18 mouse cellular contexts compared by ENCODE assay signal in genomic region chr11:43933480-43933879, GRCm38 (mm10). TPM values are rescaled to one million over a fixed set of nuclear protein-coding genes. Genes with fewer than 3 reads are reported as not detected.
DNase-seq lines count a peak whose midpoint lies in the region; ATAC-seq and TF ChIP-seq lines count a peak whose summit lies in the region.
"Had no signal": no experiment of that assay in that cellular context is flagged by ENCODE, and none has a peak within 500 bp of the region (broad histone marks: within the 10 kb centered on the region; RNA-seq: fewer than 3 reads in every experiment).

No protein-coding gene starts in this region.

- H3K9ac ChIP-seq in stomach, postnatal 0 days (ENCODE audit: low read length) = no peak overlapping the region
- H3K9ac ChIP-seq: forebrain, postnatal 0 days; limb, embryonic 12.5 days; liver, embryonic 15.5 days had no signal

- H3K27ac ChIP-seq in heart, embryonic 10.5 days = no peak overlapping the region
- no peak overlapping the region for H3K27ac ChIP-seq in stomach, postnatal 0 days (replicated peaks)
- H3K27ac ChIP-seq: limb, embryonic 12.5 days; liver, embryonic 15.5 days; macrophage had no signal

- H3K4me1 ChIP-seq in heart, embryonic 10.5 days = peaks cover 7% of the 10 kb centered on the region
- no peaks in the 10 kb centered on the region for H3K4me1 ChIP-seq in stomach, postnatal 0 days (replicated peaks; ENCODE audit: control insufficient read depth, insufficient read depth)
- H3K4me1 ChIP-seq: limb, embryonic 12.5 days; liver, embryonic 15.5 days had no signal

- H3K9me3 ChIP-seq in heart, embryonic 10.5 days = no peaks in the 10 kb centered on the region
- H3K9me3 ChIP-seq in stomach, postnatal 0 days (ENCODE audit: control insufficient read depth, low read length) = no peaks in the 10 kb centered on the region
- H3K9me3 ChIP-seq: limb, embryonic 12.5 days; liver, embryonic 15.5 days had no signal

- DNase-seq in adrenal gland, adult (ENCODE audit: inconsistent age in 2 of 2, low spot score in 1 of 2) = peak; percentile 77 to 84
- DNase-seq in adrenal gland, postnatal 4 days (ENCODE audit: low spot score in 2 of 2) = no peak
- DNase-seq in heart, embryonic 10.5 days (ENCODE audit: low spot score) = peak; percentile 69
- no peak for DNase-seq in heart, postnatal 25 days (ENCODE audit: low spot score)
- DNase-seq in urinary bladder, postnatal 25 days (ENCODE audit: low spot score) = peak; percentile 17
- DNase-seq in urinary bladder, adult 18-20 months (ENCODE audit: low spot score in 2 of 2) = no peak
- DNase-seq in stomach, postnatal 0 days (ENCODE audit: low spot score) = peak; percentile 23
- no peak for DNase-seq in layer of hippocampus, adult 11-12 months (ENCODE audit: low spot score)
- DNase-seq: gastrocnemius, postnatal 25 days; midbrain, embryonic 14.5 days; thymus, postnatal 25 days had no signal

- no peaks in the 10 kb centered on the region for H3K36me3 ChIP-seq in heart, embryonic 10.5 days
- H3K36me3 ChIP-seq in stomach, postnatal 0 days (ENCODE audit: control insufficient read depth, insufficient read depth, low read length) = no peaks in the 10 kb centered on the region
- H3K36me3 ChIP-seq: limb, embryonic 12.5 days; liver, embryonic 15.5 days had no signal

- TF ChIP-seq EP300 in stomach, postnatal 0 days (optimal IDR thresholded peaks at IDR 0.05) = no peak

- WGBS in heart, embryonic 10.5 days = 73% methylated on average over 6 of the region's 6 CpGs
- WGBS in stomach, postnatal 0 days = 43% methylated on average over 6 of the region's 6 CpGs

- H3K4me2 ChIP-seq in stomach, postnatal 0 days (replicated peaks; ENCODE audit: low read depth) = no peak overlapping the region
- H3K4me2 ChIP-seq: limb, embryonic 12.5 days; liver, embryonic 15.5 days had no signal

- H3K4me3 ChIP-seq in heart, embryonic 10.5 days = no peak overlapping the region
- no peak overlapping the region for H3K4me3 ChIP-seq in stomach, postnatal 0 days (ENCODE audit: low read depth, low read length)
- H3K4me3 ChIP-seq: erythroblast, embryonic 14.5 days; limb, embryonic 12.5 days; liver, embryonic 15.5 days had no signal

- TF ChIP-seq CTCF in stomach, postnatal 0 days (IDR thresholded peaks at IDR 0.05; ENCODE audit: low read depth) = no peak

- intact Hi-C loops in heart, postnatal 25 days (cut with DNase I) = no loop called here

- peak; percentile 53; the same call in 1 of the 2 replicates for ATAC-seq in stomach, postnatal 0 days (ENCODE audit: low FRiP score, low TSS enrichment)
- ATAC-seq: inflammation-experienced regulatory T-cells, adult 6 months had no signal

- no peaks in the 10 kb centered on the region for H3K27me3 ChIP-seq in heart, embryonic 10.5 days (ENCODE audit: insufficient read depth, poor library complexity, severe bottlenecking)
- no peaks in the 10 kb centered on the region for H3K27me3 ChIP-seq in stomach, postnatal 0 days (ENCODE audit: control insufficient read depth, insufficient read depth, low read length)
- H3K27me3 ChIP-seq: limb, embryonic 12.5 days; liver, embryonic 15.5 days had no signal

RNA-seq across cellular contexts. Expression of gene Adra1b, which starts 32.5 kb away (rescaled TPM):
- total RNA-seq in adrenal gland, postnatal 4 days (2021) = 1 to 10 TPM; 1.7 to 5.3 TPM
- polyA plus RNA-seq in heart, embryonic 10.5 days (2016; fragmentation: Nextera tagmentation; extraction: Ambion mirVana) = 3.2 and 6.5 TPM in 2 replicates
- 10 to 100 TPM; 48.0 to 53.7 TPM for total RNA-seq in heart, postnatal 25 days (2021)
- polyA plus RNA-seq in stomach, postnatal 0 days (2015; fragmentation: Nextera tagmentation; extraction: Ambion mirVana) = 0.10 TPM in 2 replicates
- total RNA-seq: hematopoietic stem cell, adult 5-6 weeks had no signal
- polyA plus RNA-seq: erythroblast, embryonic 14.5 days; inflammation-experienced regulatory T-cells, adult 6 months had no signal

Comparison
In these comparisons a context has a peak if more than half of its experiments do, and no peak if none do; other contexts are left out.
1. DNase-seq: peak in adrenal gland, adult (2 of 2), heart, embryonic 10.5 days (single experiment), urinary bladder, postnatal 25 days (single experiment) and stomach, postnatal 0 days (single experiment); none in adrenal gland, postnatal 4 days (0 of 2), heart, postnatal 25 days (single experiment), urinary bladder, adult 18-20 months (0 of 2) and layer of hippocampus, adult 11-12 months (single experiment).
2. RNA of gene Adra1b, which starts 32.5 kb away (total RNA-seq): 48.0 to 53.7 TPM in heart, postnatal 25 days; 1.7 to 5.3 TPM in adrenal gland, postnatal 4 days; every median in the first group is over 4 times any median in the second.